16 mouse cellular contexts compared by ENCODE assay signal in genomic region chr16:29694420-29694959, GRCm38 (mm10).
DNase-seq lines count a peak whose midpoint lies in the region; ATAC-seq lines count a peak whose summit lies in the region.
"Had no signal": no experiment of that assay in that cellular context is flagged by ENCODE, and none has a peak within 500 bp of the region (broad histone marks: within the 10 kb centered on the region; RNA-seq: fewer than 3 reads in every experiment).

No protein-coding gene starts in this region.

- peak; percentile 62; the same call in 1 of the 2 replicates for ATAC-seq in forebrain, embryonic 13.5 days
- ATAC-seq in forebrain, embryonic 11.5 days (replicated peaks; ENCODE audit: low FRiP score): no peak
- ATAC-seq in neural tube, embryonic 11.5 days (ENCODE audit: insufficient read depth, low FRiP score, low TSS enrichment): peak; percentile 53; the same call in 1 of the 2 replicates
- ATAC-seq in hindbrain, embryonic 16.5 days: peak; percentile 85
- peak; percentile 65 for ATAC-seq in neural tube, embryonic 15.5 days (ENCODE audit: low FRiP score)

- peaks cover 17% of the 10 kb centered on the region for H3K4me1 ChIP-seq in forebrain, embryonic 13.5 days
- H3K4me1 ChIP-seq in forebrain, embryonic 11.5 days (replicated peaks; ENCODE audit: control insufficient read depth, insufficient read depth, low read length): 0 out of 2 replicates have a peak, but pooled peaks cover 3% of the 10 kb centered on the region
- H3K4me1 ChIP-seq in neural tube, embryonic 11.5 days (ENCODE audit: control insufficient read depth, insufficient read depth, low read length): peaks cover 15% of the 10 kb centered on the region
- H3K4me1 ChIP-seq in hindbrain, embryonic 16.5 days (ENCODE audit: control insufficient read depth, insufficient read depth, low read depth, low read length): peaks cover 9% of the 10 kb centered on the region
- H3K4me1 ChIP-seq in neural tube, embryonic 15.5 days: peaks cover 27% of the 10 kb centered on the region

- no peak overlapping the region for H3K9ac ChIP-seq in forebrain, embryonic 13.5 days
- H3K9ac ChIP-seq in forebrain, embryonic 11.5 days (ENCODE audit: low read length): no peak overlapping the region
- H3K9ac ChIP-seq in neural tube, embryonic 11.5 days (ENCODE audit: low read length): no peak overlapping the region
- 0 out of 2 replicates have a peak overlapping the region, but pooled peaks have one; percentile 13 for H3K9ac ChIP-seq in hindbrain, embryonic 16.5 days (ENCODE audit: low read depth, low read length)
- no peak overlapping the region for H3K9ac ChIP-seq in neural tube, embryonic 15.5 days (replicated peaks)
- H3K9ac ChIP-seq: kidney, embryonic 15.5 days; limb, embryonic 13.5 days had no signal

- 78% methylated on average over 9 of the region's 9 CpGs for WGBS in forebrain, embryonic 13.5 days
- WGBS in forebrain, embryonic 11.5 days: 83% methylated on average over 9 of the region's 9 CpGs
- 62% methylated on average over 9 of the region's 9 CpGs for WGBS in neural tube, embryonic 11.5 days
- 56% methylated on average over 9 of the region's 9 CpGs for WGBS in hindbrain, embryonic 16.5 days
- 36% methylated on average over 9 of the region's 9 CpGs for WGBS in neural tube, embryonic 15.5 days

- peaks cover 6% of the 10 kb centered on the region; the same call in 1 of the 2 replicates for H3K27me3 ChIP-seq in forebrain, embryonic 13.5 days
- peaks cover 2% of the 10 kb centered on the region; the same call in 1 of the 2 replicates for H3K27me3 ChIP-seq in forebrain, embryonic 11.5 days (ENCODE audit: control insufficient read depth, insufficient read depth, low read length)
- H3K27me3 ChIP-seq in neural tube, embryonic 11.5 days (ENCODE audit: control insufficient read depth, insufficient read depth, low read length): peaks cover 3% of the 10 kb centered on the region; the same call in 1 of the 2 replicates
- H3K27me3 ChIP-seq in hindbrain, embryonic 16.5 days (replicated peaks; ENCODE audit: control insufficient read depth, insufficient read depth, low read length): no peaks in the 10 kb centered on the region
- peaks cover 4% of the 10 kb centered on the region; the same call in 1 of the 2 replicates for H3K27me3 ChIP-seq in neural tube, embryonic 15.5 days (replicated peaks)

- no peak for DNase-seq in forebrain, embryonic 11.5 days (ENCODE audit: low spot score)
- no peak for DNase-seq in neural tube, embryonic 11.5 days (ENCODE audit: low spot score)
- no peak for DNase-seq in neural tube, embryonic 10.5 days (ENCODE audit: extremely low spot score, low spot score)
- DNase-seq in gastrocnemius, postnatal 36 days: no peak
- DNase-seq in layer of hippocampus, adult 9-10 months (ENCODE audit: low spot score): no peak
- DNase-seq: B cell, adult 2 months; cerebellum, adult 11 months; lung, postnatal 36 days; thymus, adult 18-20 months had no signal

- no peak overlapping the region for H3K27ac ChIP-seq in forebrain, embryonic 13.5 days
- H3K27ac ChIP-seq in forebrain, embryonic 11.5 days (ENCODE audit: low read depth, low read length): no peak overlapping the region
- H3K27ac ChIP-seq in neural tube, embryonic 11.5 days (ENCODE audit: low read depth, low read length): peak overlapping the region; percentile 46; the same call in 1 of the 2 replicates
- no peak overlapping the region for H3K27ac ChIP-seq in hindbrain, embryonic 16.5 days (ENCODE audit: low read depth, low read length)
- H3K27ac ChIP-seq in neural tube, embryonic 15.5 days (replicated peaks): peak overlapping the region; percentile 49
- H3K27ac ChIP-seq: kidney, embryonic 15.5 days; left cerebral cortex, adult 2 months; limb, embryonic 13.5 days had no signal

- peaks cover 8% of the 10 kb centered on the region; the same call in 1 of the 2 replicates for H3K9me3 ChIP-seq in forebrain, embryonic 13.5 days (replicated peaks)
- 0 out of 2 replicates have a peak, but pooled peaks cover 3% of the 10 kb centered on the region for H3K9me3 ChIP-seq in forebrain, embryonic 11.5 days (ENCODE audit: control insufficient read depth, low read length)
- H3K9me3 ChIP-seq in neural tube, embryonic 11.5 days (ENCODE audit: control insufficient read depth, low read length): no peaks in the 10 kb centered on the region
- H3K9me3 ChIP-seq in hindbrain, embryonic 16.5 days (ENCODE audit: control insufficient read depth, low read length): no peaks in the 10 kb centered on the region
- no peaks in the 10 kb centered on the region for H3K9me3 ChIP-seq in neural tube, embryonic 15.5 days (replicated peaks)
- H3K9me3 ChIP-seq: kidney, embryonic 15.5 days had no signal

- H3K36me3 ChIP-seq in forebrain, embryonic 13.5 days (ENCODE audit: poor library complexity, severe bottlenecking): no peaks in the 10 kb centered on the region
- H3K36me3 ChIP-seq in forebrain, embryonic 11.5 days (ENCODE audit: control insufficient read depth, insufficient read depth, low read length): no peaks in the 10 kb centered on the region
- no peaks in the 10 kb centered on the region for H3K36me3 ChIP-seq in neural tube, embryonic 11.5 days (ENCODE audit: control insufficient read depth, insufficient read depth, low read length)
- no peaks in the 10 kb centered on the region for H3K36me3 ChIP-seq in hindbrain, embryonic 16.5 days (ENCODE audit: control insufficient read depth, insufficient read depth, low read length)
- no peaks in the 10 kb centered on the region for H3K36me3 ChIP-seq in neural tube, embryonic 15.5 days
- H3K36me3 ChIP-seq: kidney, embryonic 15.5 days; limb, embryonic 13.5 days had no signal

- intact Hi-C loops in gastrocnemius, postnatal 36 days (cut with DNase I): no loop called here

- H3K4me3 ChIP-seq in forebrain, embryonic 13.5 days: no peak overlapping the region
- no peak overlapping the region for H3K4me3 ChIP-seq in forebrain, embryonic 11.5 days (ENCODE audit: low read depth, low read length)
- no peak overlapping the region for H3K4me3 ChIP-seq in neural tube, embryonic 11.5 days (ENCODE audit: low read depth, low read length)
- no peak overlapping the region for H3K4me3 ChIP-seq in hindbrain, embryonic 16.5 days (ENCODE audit: low read length)
- H3K4me3 ChIP-seq in neural tube, embryonic 15.5 days (replicated peaks): no peak overlapping the region
- H3K4me3 ChIP-seq: kidney, embryonic 15.5 days; left cerebral cortex, adult 2 months; limb, embryonic 13.5 days; myocyte had no signal

- no peak overlapping the region for H3K4me2 ChIP-seq in forebrain, embryonic 13.5 days
- H3K4me2 ChIP-seq in forebrain, embryonic 11.5 days (ENCODE audit: low read depth, low read length, severe bottlenecking): no peak overlapping the region
- no peak overlapping the region for H3K4me2 ChIP-seq in neural tube, embryonic 11.5 days (ENCODE audit: low read depth)
- no peak overlapping the region; the same call in 1 of the 2 replicates for H3K4me2 ChIP-seq in hindbrain, embryonic 16.5 days (ENCODE audit: low read length)
- peak overlapping the region; percentile 7; the same call in 1 of the 2 replicates for H3K4me2 ChIP-seq in neural tube, embryonic 15.5 days
- H3K4me2 ChIP-seq: kidney, embryonic 15.5 days; limb, embryonic 13.5 days had no signal

Comparison
In these comparisons a context has a peak if more than half of its experiments do, and no peak if none do; other contexts are left out.
1. H3K27ac ChIP-seq: peak in neural tube, embryonic 11.5 days (single experiment) and neural tube, embryonic 15.5 days (single experiment); none in forebrain, embryonic 13.5 days (single experiment), forebrain, embryonic 11.5 days (single experiment) and hindbrain, embryonic 16.5 days (single experiment).